ENCODE assay signal across 8 mouse cellular contexts in the genomic region with DNA sequence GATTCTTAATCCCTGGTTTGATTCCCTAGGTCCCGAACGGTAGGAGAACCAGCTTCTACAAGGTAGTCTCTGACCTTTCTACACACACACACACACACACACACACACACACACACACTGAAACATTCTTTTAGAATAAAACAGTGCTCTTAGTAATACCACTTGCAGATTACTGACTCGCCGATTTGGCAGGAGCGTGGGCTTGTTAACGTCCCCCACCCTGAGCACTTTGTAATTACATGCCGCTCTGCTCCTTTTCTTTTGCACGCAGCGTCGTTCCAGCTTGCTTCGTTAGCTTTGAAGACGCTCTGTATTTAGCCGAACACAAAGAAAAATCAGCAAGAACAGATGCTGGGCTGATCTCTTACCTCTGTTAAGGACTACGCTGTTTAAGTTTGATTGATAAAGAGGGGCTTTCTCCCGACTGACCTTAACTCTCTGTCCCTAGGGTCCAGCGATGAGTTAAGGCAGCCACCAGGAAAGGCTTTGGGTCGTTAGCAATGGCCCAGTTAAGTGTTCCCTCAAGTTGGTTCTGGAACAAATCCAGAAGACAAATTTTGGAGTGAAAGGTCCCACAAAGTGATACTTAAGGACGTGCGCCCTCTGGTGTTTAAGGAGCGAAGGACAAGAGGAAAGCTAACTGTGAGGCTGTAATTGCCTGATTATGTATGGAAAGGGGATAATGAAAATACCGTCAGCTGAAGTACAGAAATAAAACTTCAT. TPM values are rescaled to one million over a fixed set of nuclear protein-coding genes. Genes with fewer than 3 reads are reported as not detected.
A peak's percentile ranks its signal among the peaks of the same experiment; 100 is the strongest.
DNase-seq lines count a peak whose midpoint lies in the region; ATAC-seq and TF ChIP-seq lines count a peak whose summit lies in the region.

No protein-coding gene starts in this region.

- no peaks in the 10 kb centered on the region for H3K79me2 ChIP-seq in myocyte (ENCODE audit: control insufficient read depth, insufficient read depth)

- H3K4me1 ChIP-seq in embryonic facial prominence, embryonic 14.5 days (ENCODE audit: control insufficient read depth, insufficient read depth, low read length) = no peaks in the 10 kb centered on the region
- peaks cover 5% of the 10 kb centered on the region; the same call in 1 of the 2 replicates for H3K4me1 ChIP-seq in heart, embryonic 12.5 days (replicated peaks)
- H3K4me1 ChIP-seq in kidney, embryonic 15.5 days = peaks cover 5% of the 10 kb centered on the region
- H3K4me1 ChIP-seq in limb, embryonic 15.5 days = no peaks in the 10 kb centered on the region
- H3K4me1 ChIP-seq in stomach, embryonic 14.5 days (ENCODE audit: control insufficient read depth, insufficient read depth, low read length) = no peaks in the 10 kb centered on the region

- H3K27ac ChIP-seq in embryonic facial prominence, embryonic 14.5 days (replicated peaks; ENCODE audit: low read depth, low read length) = peak overlapping the region; percentile 54; the same call in 1 of the 2 replicates
- H3K27ac ChIP-seq in heart, embryonic 12.5 days (ENCODE audit: poor library complexity, severe bottlenecking) = no peak overlapping the region
- no peak overlapping the region for H3K27ac ChIP-seq in kidney, embryonic 15.5 days
- H3K27ac ChIP-seq in limb, embryonic 15.5 days = peak overlapping the region; percentile 72
- no peak overlapping the region for H3K27ac ChIP-seq in stomach, embryonic 14.5 days (ENCODE audit: low read length)

- no peaks in the 10 kb centered on the region for H3K27me3 ChIP-seq in embryonic facial prominence, embryonic 14.5 days (replicated peaks; ENCODE audit: control insufficient read depth, insufficient read depth, low read length)
- H3K27me3 ChIP-seq in heart, embryonic 12.5 days (replicated peaks) = no peaks in the 10 kb centered on the region
- no peaks in the 10 kb centered on the region for H3K27me3 ChIP-seq in kidney, embryonic 15.5 days
- no peaks in the 10 kb centered on the region for H3K27me3 ChIP-seq in limb, embryonic 15.5 days
- H3K27me3 ChIP-seq in myocyte (ENCODE audit: control insufficient read depth, insufficient read depth, insufficient read length) = no peaks in the 10 kb centered on the region
- no peaks in the 10 kb centered on the region for H3K27me3 ChIP-seq in stomach, embryonic 14.5 days (ENCODE audit: control insufficient read depth, insufficient read depth, low read length)

- H3K4me2 ChIP-seq in embryonic facial prominence, embryonic 14.5 days (ENCODE audit: low read depth, low read length) = peak overlapping the region; percentile 59
- peak overlapping the region; percentile 74 for H3K4me2 ChIP-seq in heart, embryonic 12.5 days
- H3K4me2 ChIP-seq in kidney, embryonic 15.5 days = peak overlapping the region; percentile 56
- peak overlapping the region; percentile 56 for H3K4me2 ChIP-seq in limb, embryonic 15.5 days
- H3K4me2 ChIP-seq in myocyte (ENCODE audit: low read depth) = peak overlapping the region; percentile 76
- H3K4me2 ChIP-seq in stomach, embryonic 14.5 days (replicated peaks; ENCODE audit: low read depth, low read length) = peak overlapping the region; percentile 32

- WGBS in embryonic facial prominence, embryonic 14.5 days = 24% methylated on average over 21 of the region's 21 CpGs
- 30% methylated on average over 21 of the region's 21 CpGs for WGBS in heart, embryonic 12.5 days
- 37% methylated on average over 21 of the region's 21 CpGs for WGBS in kidney, embryonic 15.5 days
- 13% methylated on average over 21 of the region's 21 CpGs for WGBS in limb, embryonic 15.5 days
- WGBS in stomach, embryonic 14.5 days = 34% methylated on average over 21 of the region's 21 CpGs

- DNase-seq in B cell, adult 2 months = peak; percentile 49 to 56
- DNase-seq in adrenal gland, postnatal 36 days = peak; percentile 68 to 71
- peak; percentile 95 for DNase-seq in embryonic facial prominence, embryonic 14.5 days (ENCODE audit: low spot score)

- TF ChIP-seq POLR2A in myocyte (IDR thresholded peaks at IDR 0.05; ENCODE audit: insufficient read length, low read depth) = no peak

- H3K4me3 ChIP-seq in embryonic facial prominence, embryonic 14.5 days (ENCODE audit: low read depth, low read length) = peak overlapping the region; percentile 35
- peak overlapping the region; percentile 38 for H3K4me3 ChIP-seq in heart, embryonic 12.5 days
- H3K4me3 ChIP-seq in kidney, embryonic 15.5 days (replicated peaks) = peak overlapping the region; percentile 28
- peak overlapping the region; percentile 37 for H3K4me3 ChIP-seq in limb, embryonic 15.5 days
- peak overlapping the region; percentile 2 for H3K4me3 ChIP-seq in myocyte
- H3K4me3 ChIP-seq in stomach, embryonic 14.5 days (ENCODE audit: low read depth, low read length) = 0 out of 2 replicates have a peak overlapping the region, but pooled peaks have one; percentile 11

- no peaks in the 10 kb centered on the region for H3K9me3 ChIP-seq in embryonic facial prominence, embryonic 14.5 days (ENCODE audit: control insufficient read depth, low read length)
- H3K9me3 ChIP-seq in heart, embryonic 12.5 days (replicated peaks) = no peaks in the 10 kb centered on the region
- no peaks in the 10 kb centered on the region for H3K9me3 ChIP-seq in kidney, embryonic 15.5 days (replicated peaks)
- no peaks in the 10 kb centered on the region for H3K9me3 ChIP-seq in limb, embryonic 15.5 days
- H3K9me3 ChIP-seq in stomach, embryonic 14.5 days (ENCODE audit: control insufficient read depth, low read depth, low read length) = no peaks in the 10 kb centered on the region

- ATAC-seq in embryonic facial prominence, embryonic 14.5 days (ENCODE audit: low read depth) = peak; percentile 72
- no peak for ATAC-seq in heart, embryonic 12.5 days (ENCODE audit: insufficient number of reproducible peaks, low FRiP score)
- 0 out of 2 replicates have a peak, but pooled peaks have one; percentile 22 for ATAC-seq in kidney, embryonic 15.5 days (replicated peaks; ENCODE audit: low FRiP score)
- ATAC-seq in limb, embryonic 15.5 days (ENCODE audit: insufficient number of reproducible peaks, low FRiP score, low TSS enrichment, low read depth) = no peak
- no peak; the same call in 1 of the 2 replicates for ATAC-seq in stomach, embryonic 14.5 days (ENCODE audit: insufficient number of reproducible peaks, insufficient read depth, low FRiP score, low read depth)

- H3K36me3 ChIP-seq in embryonic facial prominence, embryonic 14.5 days (ENCODE audit: control insufficient read depth, insufficient read depth, low read length) = no peaks in the 10 kb centered on the region
- H3K36me3 ChIP-seq in heart, embryonic 12.5 days = no peaks in the 10 kb centered on the region
- no peaks in the 10 kb centered on the region for H3K36me3 ChIP-seq in kidney, embryonic 15.5 days
- no peaks in the 10 kb centered on the region for H3K36me3 ChIP-seq in limb, embryonic 15.5 days
- no peaks in the 10 kb centered on the region for H3K36me3 ChIP-seq in myocyte (ENCODE audit: control insufficient read depth, insufficient read depth)
- H3K36me3 ChIP-seq in stomach, embryonic 14.5 days (ENCODE audit: control insufficient read depth, insufficient read depth, low read length) = no peaks in the 10 kb centered on the region

- H3ac ChIP-seq in myocyte (ENCODE audit: control insufficient read depth, insufficient read length) = no peak overlapping the region

- H3K9ac ChIP-seq in embryonic facial prominence, embryonic 14.5 days (ENCODE audit: low read depth, low read length) = peak overlapping the region; percentile 51
- peak overlapping the region; percentile 51; the same call in 1 of the 2 replicates for H3K9ac ChIP-seq in heart, embryonic 12.5 days
- 0 out of 2 replicates have a peak overlapping the region, but pooled peaks have one; percentile 21 for H3K9ac ChIP-seq in kidney, embryonic 15.5 days
- no peak overlapping the region for H3K9ac ChIP-seq in limb, embryonic 15.5 days
- H3K9ac ChIP-seq in stomach, embryonic 14.5 days (replicated peaks; ENCODE audit: low read depth, low read length) = no peak overlapping the region; the same call in 1 of the 2 replicates

TF ChIP-seq in myocyte, 11 proteins besides CTCF, POLR2A, EP300 and RAD21:
- TF ChIP-seq REST (IDR thresholded peaks at IDR 0.05; ENCODE audit: insufficient read depth, insufficient read length) (no peak), E2F4 (IDR thresholded peaks at IDR 0.05; ENCODE audit: insufficient read depth) (no peak), MYOG (IDR thresholded peaks at IDR 0.05; ENCODE audit: control insufficient read depth in 1 of 3, insufficient read depth in 1 of 3, insufficient read length in 2 of 3, low read depth in 2 of 3) (no peak), TCF12 (IDR thresholded peaks at IDR 0.05; ENCODE audit: insufficient read depth, poor library complexity, severe bottlenecking) (no peak), MYOD1 (IDR thresholded peaks at IDR 0.05; ENCODE audit: control insufficient read depth in 1 of 3, insufficient read length in 2 of 3, low read depth in 2 of 3) (no peak), USF1 (IDR thresholded peaks at IDR 0.05; ENCODE audit: low read depth) (no peak), MAX (IDR thresholded peaks at IDR 0.05; ENCODE audit: low read depth) (no peak), SRF (IDR thresholded peaks at IDR 0.05; ENCODE audit: control insufficient read depth, insufficient read length, low read depth) (no peak), POLR2AphosphoS2 (IDR thresholded peaks at IDR 0.05; ENCODE audit: insufficient read length, low read depth) (no peak), TCF3 (IDR thresholded peaks at IDR 0.05; ENCODE audit: insufficient read length, low read depth) (no peak), CEBPB (IDR thresholded peaks at IDR 0.05; ENCODE audit: insufficient read depth, poor library complexity, severe bottlenecking) (no peak)

RNA-seq across cellular contexts. Expression of a gene that starts 26.1 kb away (rescaled TPM):
- 10 to 100 TPM; 26.9 to 33.3 TPM for total RNA-seq in adrenal gland, postnatal 36 days (2021)
- polyA plus RNA-seq in embryonic facial prominence, embryonic 14.5 days (2014; fragmentation: Nextera tagmentation; extraction: Ambion mirVana) = 81.6 and 84.7 TPM in 2 replicates
- 50.6 and 51.7 TPM in 2 replicates for polyA plus RNA-seq in heart, embryonic 12.5 days (2016; fragmentation: Nextera tagmentation; extraction: Ambion mirVana)
- polyA plus RNA-seq in kidney, embryonic 15.5 days (2015; fragmentation: Nextera tagmentation; extraction: Ambion mirVana) = 71.1 and 72.0 TPM in 2 replicates
- polyA plus RNA-seq in limb, embryonic 15.5 days (2015; fragmentation: Nextera tagmentation; extraction: Ambion mirVana) = 65.2 and 70.6 TPM in 2 replicates
- polyA plus RNA-seq in myocyte (2012; fragmentation: generic; extraction: Trizol) = 38.7 TPM
- polyA plus RNA-seq in stomach, embryonic 14.5 days (2014; fragmentation: Nextera tagmentation; extraction: Ambion mirVana) = 89.5 and 93.2 TPM in 2 replicates

RNA-seq across cellular contexts. Expression of a gene that starts 49.7 kb away (rescaled TPM):
- 10 to 100 TPM; 42.9 to 48.9 TPM for total RNA-seq in adrenal gland, postnatal 36 days (2021)
- polyA plus RNA-seq in embryonic facial prominence, embryonic 14.5 days (2014; fragmentation: Nextera tagmentation; extraction: Ambion mirVana) = 30.2 and 30.9 TPM in 2 replicates
- polyA plus RNA-seq in heart, embryonic 12.5 days (2016; fragmentation: Nextera tagmentation; extraction: Ambion mirVana) = 15.3 and 17.6 TPM in 2 replicates
- 15.9 and 17.4 TPM in 2 replicates for polyA plus RNA-seq in kidney, embryonic 15.5 days (2015; fragmentation: Nextera tagmentation; extraction: Ambion mirVana)
- polyA plus RNA-seq in limb, embryonic 15.5 days (2015; fragmentation: Nextera tagmentation; extraction: Ambion mirVana) = 36.2 and 39.4 TPM in 2 replicates
- polyA plus RNA-seq in myocyte (2012; fragmentation: generic; extraction: Trizol) = 63.1 TPM
- polyA plus RNA-seq in stomach, embryonic 14.5 days (2014; fragmentation: Nextera tagmentation; extraction: Ambion mirVana) = 24.3 and 26.3 TPM in 2 replicates

Comparison
In these comparisons a context has a peak if more than half of its experiments do, and no peak if none do; other contexts are left out.
1. ATAC-seq: peak in embryonic facial prominence, embryonic 14.5 days (single experiment) and kidney, embryonic 15.5 days (single experiment); none in heart, embryonic 12.5 days (single experiment), limb, embryonic 15.5 days (single experiment) and stomach, embryonic 14.5 days (single experiment).
2. H3K27ac ChIP-seq: peak in embryonic facial prominence, embryonic 14.5 days (single experiment) and limb, embryonic 15.5 days (single experiment); none in heart, embryonic 12.5 days (single experiment), kidney, embryonic 15.5 days (single experiment) and stomach, embryonic 14.5 days (single experiment).
3. H3K9ac ChIP-seq: peak in embryonic facial prominence, embryonic 14.5 days (single experiment), heart, embryonic 12.5 days (single experiment) and kidney, embryonic 15.5 days (single experiment); none in limb, embryonic 15.5 days (single experiment) and stomach, embryonic 14.5 days (single experiment).
4. Peak in every context shown above with its lines, with median percentiles within 50 percentile points of each other: DNase-seq, H3K4me2 ChIP-seq and H3K4me3 ChIP-seq.